In genomic region chr9:45943628-45944505, GRCm38 (mm10) we compare ENCODE assay signal across 14 mouse cellular contexts. TPM values are rescaled to one million over a fixed set of nuclear protein-coding genes. Genes with fewer than 3 reads are reported as not detected.
DNase-seq lines count a peak whose midpoint lies in the region; ATAC-seq and TF ChIP-seq lines count a peak whose summit lies in the region.
"Had no signal": no experiment of that assay in that cellular context is flagged by ENCODE, and none has a peak within 500 bp of the region (broad histone marks: within the 10 kb centered on the region; RNA-seq: fewer than 3 reads in every experiment).

No protein-coding gene starts in this region.

- no peaks in the 10 kb centered on the region for H3K4me1 ChIP-seq in embryonic facial prominence, embryonic 11.5 days (ENCODE audit: control insufficient read depth, insufficient read depth, low read length)
- no peaks in the 10 kb centered on the region for H3K4me1 ChIP-seq in embryonic facial prominence, embryonic 10.5 days
- H3K4me1 ChIP-seq in midbrain, postnatal 0 days (ENCODE audit: insufficient read depth, low read length): no peaks in the 10 kb centered on the region
- no peaks in the 10 kb centered on the region for H3K4me1 ChIP-seq in midbrain, embryonic 11.5 days (ENCODE audit: control insufficient read depth, insufficient read depth, low read length)
- 0 out of 2 replicates have a peak, but pooled peaks cover 2% of the 10 kb centered on the region for H3K4me1 ChIP-seq in intestine, embryonic 16.5 days (ENCODE audit: control insufficient read depth, insufficient read depth, low read length)
- H3K4me1 ChIP-seq in small intestine, adult 2 months (ENCODE audit: control insufficient read depth, insufficient read depth, insufficient read length, low read length): peaks cover 4% of the 10 kb centered on the region; the same call in 1 of the 2 replicates
- H3K4me1 ChIP-seq: embryonic facial prominence, embryonic 12.5 days; limb, embryonic 13.5 days had no signal

- H3K4me3 ChIP-seq in embryonic facial prominence, embryonic 11.5 days (ENCODE audit: low read depth, low read length): no peak overlapping the region
- no peak overlapping the region for H3K4me3 ChIP-seq in embryonic facial prominence, embryonic 10.5 days
- no peak overlapping the region for H3K4me3 ChIP-seq in midbrain, postnatal 0 days (ENCODE audit: low read depth, low read length)
- H3K4me3 ChIP-seq in midbrain, embryonic 11.5 days (ENCODE audit: low read depth, low read length): no peak overlapping the region
- no peak overlapping the region for H3K4me3 ChIP-seq in intestine, embryonic 16.5 days (ENCODE audit: low read length)
- H3K4me3 ChIP-seq in small intestine, adult 2 months (ENCODE audit: low read depth, low read length): no peak overlapping the region
- H3K4me3 ChIP-seq: embryonic facial prominence, embryonic 12.5 days; limb, embryonic 13.5 days had no signal

- no peaks in the 10 kb centered on the region for H3K9me3 ChIP-seq in embryonic facial prominence, embryonic 11.5 days (replicated peaks; ENCODE audit: control insufficient read depth, low read length)
- no peaks in the 10 kb centered on the region for H3K9me3 ChIP-seq in embryonic facial prominence, embryonic 10.5 days
- H3K9me3 ChIP-seq in midbrain, postnatal 0 days (ENCODE audit: low read length): no peaks in the 10 kb centered on the region
- no peaks in the 10 kb centered on the region for H3K9me3 ChIP-seq in midbrain, embryonic 11.5 days (ENCODE audit: control insufficient read depth, low read length)
- H3K9me3 ChIP-seq in intestine, embryonic 16.5 days (ENCODE audit: control insufficient read depth, low read length): no peaks in the 10 kb centered on the region
- H3K9me3 ChIP-seq: embryonic facial prominence, embryonic 12.5 days; limb, embryonic 13.5 days had no signal

- no peak overlapping the region for H3K4me2 ChIP-seq in embryonic facial prominence, embryonic 11.5 days (ENCODE audit: low read depth, low read length)
- no peak overlapping the region for H3K4me2 ChIP-seq in midbrain, postnatal 0 days (ENCODE audit: low read depth, low read length, poor library complexity, severe bottlenecking)
- H3K4me2 ChIP-seq in midbrain, embryonic 11.5 days: no peak overlapping the region
- no peak overlapping the region for H3K4me2 ChIP-seq in intestine, embryonic 16.5 days (ENCODE audit: low read depth, low read length)
- H3K4me2 ChIP-seq: embryonic facial prominence, embryonic 12.5 days; limb, embryonic 13.5 days had no signal

- no peak overlapping the region for H3K9ac ChIP-seq in embryonic facial prominence, embryonic 11.5 days (replicated peaks; ENCODE audit: low read length)
- no peak overlapping the region for H3K9ac ChIP-seq in midbrain, postnatal 0 days (replicated peaks; ENCODE audit: low read length, poor library complexity, severe bottlenecking)
- H3K9ac ChIP-seq in midbrain, embryonic 11.5 days (ENCODE audit: low read length): no peak overlapping the region
- H3K9ac ChIP-seq in intestine, embryonic 16.5 days (ENCODE audit: low read depth, low read length): no peak overlapping the region
- H3K9ac ChIP-seq: embryonic facial prominence, embryonic 12.5 days; limb, embryonic 13.5 days had no signal

- H3K36me3 ChIP-seq in embryonic facial prominence, embryonic 11.5 days (replicated peaks; ENCODE audit: control insufficient read depth, insufficient read depth, low read depth, low read length): peaks cover 6% of the 10 kb centered on the region
- peaks cover 91% of the 10 kb centered on the region for H3K36me3 ChIP-seq in embryonic facial prominence, embryonic 10.5 days (replicated peaks)
- peaks cover 81% of the 10 kb centered on the region for H3K36me3 ChIP-seq in midbrain, postnatal 0 days (ENCODE audit: insufficient read depth, low read length)
- H3K36me3 ChIP-seq in midbrain, embryonic 11.5 days (ENCODE audit: control insufficient read depth, insufficient read depth, low read length): peaks cover 7% of the 10 kb centered on the region; the same call in 1 of the 2 replicates
- peaks cover 44% of the 10 kb centered on the region for H3K36me3 ChIP-seq in intestine, embryonic 16.5 days (ENCODE audit: control insufficient read depth, insufficient read depth, low read length)
- H3K36me3 ChIP-seq in small intestine, adult 2 months (ENCODE audit: control insufficient read depth, insufficient read depth, low read length): peaks cover 81% of the 10 kb centered on the region

- 92% methylated on average over 8 of the region's 8 CpGs for WGBS in embryonic facial prominence, embryonic 11.5 days
- 88% methylated on average over 8 of the region's 8 CpGs for WGBS in embryonic facial prominence, embryonic 10.5 days
- 87% methylated on average over 8 of the region's 8 CpGs for whole genome bisulfite sequencing in midbrain, postnatal 0 days
- WGBS in midbrain, embryonic 11.5 days: 87% methylated on average over 8 of the region's 8 CpGs
- WGBS in intestine, embryonic 16.5 days: 89% methylated on average over 8 of the region's 8 CpGs
- 92% methylated on average over 8 of the region's 8 CpGs for WGBS in small intestine, adult 2 months

- ATAC-seq in embryonic facial prominence, embryonic 11.5 days (replicated peaks; ENCODE audit: insufficient number of reproducible peaks, low FRiP score, low TSS enrichment, low read depth): peak; percentile 35; the same call in 1 of the 2 replicates
- ATAC-seq in midbrain, postnatal 0 days (ENCODE audit: low FRiP score): 0 out of 2 replicates have a peak, but pooled peaks have one; percentile 4
- ATAC-seq in midbrain, embryonic 11.5 days (ENCODE audit: low FRiP score): no peak
- ATAC-seq in intestine, embryonic 16.5 days: peak; percentile 53
- ATAC-seq: forebrain, embryonic 14.5 days had no signal

- H3K27ac ChIP-seq in embryonic facial prominence, embryonic 11.5 days (replicated peaks; ENCODE audit: low read depth, low read length): no peak overlapping the region
- no peak overlapping the region for H3K27ac ChIP-seq in embryonic facial prominence, embryonic 10.5 days (replicated peaks)
- H3K27ac ChIP-seq in midbrain, postnatal 0 days (ENCODE audit: low read depth, low read length): no peak overlapping the region
- no peak overlapping the region for H3K27ac ChIP-seq in midbrain, embryonic 11.5 days (ENCODE audit: low read depth, low read length)
- no peak overlapping the region for H3K27ac ChIP-seq in intestine, embryonic 16.5 days (ENCODE audit: low read length)
- H3K27ac ChIP-seq in small intestine, adult 2 months (ENCODE audit: insufficient read depth, low read depth, low read length): peak overlapping the region; percentile 32
- H3K27ac ChIP-seq: embryonic facial prominence, embryonic 12.5 days; limb, embryonic 13.5 days had no signal

- no peak for TF ChIP-seq POLR2A in small intestine, adult 2 months (IDR thresholded peaks at IDR 0.05; ENCODE audit: low read depth, low read length)

- TF ChIP-seq CTCF in midbrain, postnatal 0 days (IDR thresholded peaks at IDR 0.05): no peak
- no peak for TF ChIP-seq CTCF in small intestine, adult 2 months (IDR thresholded peaks at IDR 0.05; ENCODE audit: extremely low read depth, insufficient read length, insufficient replicate concordance, low read depth, low read length)

- DNase-seq in embryonic facial prominence, embryonic 11.5 days (ENCODE audit: low spot score): no peak
- no peak for DNase-seq in embryonic facial prominence, embryonic 10.5 days (ENCODE audit: low spot score)
- DNase-seq in midbrain, postnatal 0 days (ENCODE audit: low spot score): no peak
- no peak for DNase-seq in midbrain, embryonic 11.5 days (ENCODE audit: low spot score, missing footprints)
- no peak for DNase-seq in ovary, postnatal 10 days (ENCODE audit: low spot score)
- no peak for DNase-seq in yolk sac, embryonic 10.5 days (ENCODE audit: low spot score)
- DNase-seq: heart, postnatal 36 days; kidney, adult 9 months had no signal

- no peaks in the 10 kb centered on the region for H3K27me3 ChIP-seq in embryonic facial prominence, embryonic 11.5 days (ENCODE audit: control insufficient read depth, insufficient read depth, low read length)
- no peaks in the 10 kb centered on the region for H3K27me3 ChIP-seq in embryonic facial prominence, embryonic 10.5 days (replicated peaks; ENCODE audit: low read depth, poor library complexity, severe bottlenecking)
- no peaks in the 10 kb centered on the region for H3K27me3 ChIP-seq in midbrain, postnatal 0 days (ENCODE audit: insufficient read depth, low read length)
- H3K27me3 ChIP-seq in midbrain, embryonic 11.5 days (ENCODE audit: control insufficient read depth, insufficient read depth, low read length): no peaks in the 10 kb centered on the region
- no peaks in the 10 kb centered on the region for H3K27me3 ChIP-seq in intestine, embryonic 16.5 days (replicated peaks; ENCODE audit: control insufficient read depth, insufficient read depth, low read length)
- no peaks in the 10 kb centered on the region for H3K27me3 ChIP-seq in small intestine, adult 2 months (ENCODE audit: control insufficient read depth, insufficient read depth, low read length)
- H3K27me3 ChIP-seq: embryonic facial prominence, embryonic 12.5 days; limb, embryonic 13.5 days had no signal

RNA-seq across cellular contexts. Expression of gene Tagln, which starts 8.0 kb away (rescaled TPM):
- 14.1 and 16.3 TPM in 2 replicates for polyA plus RNA-seq in embryonic facial prominence, embryonic 11.5 days (2014; fragmentation: Nextera tagmentation; extraction: Ambion mirVana)
- 12.4 and 15.1 TPM in 2 replicates for polyA plus RNA-seq in embryonic facial prominence, embryonic 10.5 days (2016; fragmentation: Nextera tagmentation; extraction: Ambion mirVana)
- total RNA-seq in midbrain, postnatal 0 days (2014; rRNA removed): 5.2 and 5.3 TPM in 2 replicates
- polyA plus RNA-seq in midbrain, postnatal 0 days (2015; fragmentation: Nextera tagmentation; extraction: Ambion mirVana): 4.2 and 5.2 TPM in 2 replicates
- polyA plus RNA-seq in midbrain, embryonic 11.5 days (2014; fragmentation: Nextera tagmentation; extraction: Ambion mirVana): 27.9 TPM in 2 replicates
- polyA plus RNA-seq in intestine, embryonic 16.5 days (2015; fragmentation: Nextera tagmentation; extraction: Ambion mirVana): 390 and 404 TPM in 2 replicates
- 323 and 328 TPM in 2 replicates for polyA plus RNA-seq in small intestine, adult 2 months (2012; rRNA removed)
- total RNA-seq: megakaryocyte-erythroid progenitor cell, adult 5-6 weeks had no signal

RNA-seq across cellular contexts. Expression of gene Sidt2, which starts 11.2 kb away (rescaled TPM):
- 23.6 and 23.8 TPM in 2 replicates for polyA plus RNA-seq in embryonic facial prominence, embryonic 11.5 days (2014; fragmentation: Nextera tagmentation; extraction: Ambion mirVana)
- 24.7 and 27.4 TPM in 2 replicates for polyA plus RNA-seq in embryonic facial prominence, embryonic 10.5 days (2016; fragmentation: Nextera tagmentation; extraction: Ambion mirVana)
- total RNA-seq in midbrain, postnatal 0 days (2014; rRNA removed): 107 and 115 TPM in 2 replicates
- 46.7 and 50.8 TPM in 2 replicates for polyA plus RNA-seq in midbrain, postnatal 0 days (2015; fragmentation: Nextera tagmentation; extraction: Ambion mirVana)
- polyA plus RNA-seq in midbrain, embryonic 11.5 days (2014; fragmentation: Nextera tagmentation; extraction: Ambion mirVana): 20.0 and 21.7 TPM in 2 replicates
- 33.4 and 37.2 TPM in 2 replicates for polyA plus RNA-seq in intestine, embryonic 16.5 days (2015; fragmentation: Nextera tagmentation; extraction: Ambion mirVana)
- polyA plus RNA-seq in small intestine, adult 2 months (2012; rRNA removed): 337 and 348 TPM in 2 replicates

RNA-seq across cellular contexts. Expression of gene Rnf214, which starts 37.2 kb away (rescaled TPM):
- 53.1 and 54.4 TPM in 2 replicates for polyA plus RNA-seq in embryonic facial prominence, embryonic 11.5 days (2014; fragmentation: Nextera tagmentation; extraction: Ambion mirVana)
- 61.5 and 66.8 TPM in 2 replicates for polyA plus RNA-seq in embryonic facial prominence, embryonic 10.5 days (2016; fragmentation: Nextera tagmentation; extraction: Ambion mirVana)
- total RNA-seq in midbrain, postnatal 0 days (2014; rRNA removed): 51.4 and 53.4 TPM in 2 replicates
- 70.5 and 84.6 TPM in 2 replicates for polyA plus RNA-seq in midbrain, postnatal 0 days (2015; fragmentation: Nextera tagmentation; extraction: Ambion mirVana)
- polyA plus RNA-seq in midbrain, embryonic 11.5 days (2014; fragmentation: Nextera tagmentation; extraction: Ambion mirVana): 73.4 and 81.8 TPM in 2 replicates
- 35.2 and 36.0 TPM in 2 replicates for polyA plus RNA-seq in intestine, embryonic 16.5 days (2015; fragmentation: Nextera tagmentation; extraction: Ambion mirVana)
- polyA plus RNA-seq in small intestine, adult 2 months (2012; rRNA removed): 4.8 and 11.4 TPM in 2 replicates

RNA-seq across cellular contexts. Expression of gene Pcsk7, which starts 37.6 kb away (rescaled TPM):
- 9.6 and 13.2 TPM in 2 replicates for polyA plus RNA-seq in embryonic facial prominence, embryonic 11.5 days (2014; fragmentation: Nextera tagmentation; extraction: Ambion mirVana)
- 18.9 and 21.2 TPM in 2 replicates for polyA plus RNA-seq in embryonic facial prominence, embryonic 10.5 days (2016; fragmentation: Nextera tagmentation; extraction: Ambion mirVana)
- 23.2 and 46.8 TPM in 2 replicates for total RNA-seq in midbrain, postnatal 0 days (2014; rRNA removed)
- polyA plus RNA-seq in midbrain, postnatal 0 days (2015; fragmentation: Nextera tagmentation; extraction: Ambion mirVana): 18.2 and 20.2 TPM in 2 replicates
- 11.1 and 14.4 TPM in 2 replicates for polyA plus RNA-seq in midbrain, embryonic 11.5 days (2014; fragmentation: Nextera tagmentation; extraction: Ambion mirVana)
- polyA plus RNA-seq in intestine, embryonic 16.5 days (2015; fragmentation: Nextera tagmentation; extraction: Ambion mirVana): 22.2 and 23.8 TPM in 2 replicates
- polyA plus RNA-seq in small intestine, adult 2 months (2012; rRNA removed): 14.2 and 38.9 TPM in 2 replicates

Comparison
In these comparisons a context has a peak if more than half of its experiments do, and no peak if none do; other contexts are left out.
1. RNA of gene Tagln, which starts 8.0 kb away (polyA plus RNA-seq): 390 to 404 TPM in intestine, embryonic 16.5 days and 323 to 328 TPM in small intestine, adult 2 months; 27.9 TPM in midbrain, embryonic 11.5 days, 14.1 to 16.3 TPM in embryonic facial prominence, embryonic 11.5 days, 12.4 to 15.1 TPM in embryonic facial prominence, embryonic 10.5 days and 4.2 to 5.2 TPM in midbrain, postnatal 0 days; every median in the first group is over 10 times any median in the second.